Mouse (Mus musculus): ENCODE data around the gene Gpr3.

- TF ChIP-seq POLR2A (IDR thresholded peaks at IDR 0.05; ENCODE audit: borderline replicate concordance, low read depth, low read length) (no peak), CTCF (IDR thresholded peaks at IDR 0.05; ENCODE audit: low read depth, low read length) (no peak)
Measured at GRCm38 (mm10) chr4:133170616-133171015, 41.7 kb downstream of the Gpr3 start.
